Mouse (Mus musculus) cerebellum, adult 2 months (tissue): ENCODE data around the gene Rab40b. TPM values are rescaled to one million over a fixed set of nuclear protein-coding genes. Genes with fewer than 3 reads are reported as not detected.
"Not testable (repeated sequence)": the region's sequence is repeated elsewhere in the genome, so short reads cannot be mapped to it uniquely, and the experiment has no call there.

ENCODE experiments used
- DNase-seq, 2 experiments: peaks; one replicate each; pipeline ENCODE4 v3.0.0; 2021
- H3K27ac ChIP-seq: fragments of 200-500 bp; 2 replicates; pipeline ENCODE4 v1.5.1; 2012; ENCODE audit warnings: low read length, control low read depth, inconsistent platforms; ENCODE audit not compliant: insufficient read depth
- H3K27me3 ChIP-seq: fragments of 200-500 bp; 2 replicates; pipeline ENCODE4 v1.6.1; 2012; ENCODE audit warnings: inconsistent platforms, mild to moderate bottlenecking, low read length, moderate library complexity; ENCODE audit not compliant: control insufficient read depth, insufficient read depth
- H3K4me1 ChIP-seq: fragments of 200-500 bp; 2 replicates; pipeline ENCODE4 v1.6.1; 2011; ENCODE audit warnings: low read length; ENCODE audit not compliant: control insufficient read depth, insufficient read depth
- H3K4me3 ChIP-seq: fragments of 200-500 bp; replicated peaks from 2 replicates; pipeline ENCODE3; 2011; ENCODE audit warnings: mild to moderate bottlenecking, low read depth, low read length, control low read depth; ENCODE audit not compliant: insufficient read depth
- CTCF ChIP-seq: fragments of 200-500 bp; IDR thresholded peaks from 2 replicates; pipeline ENCODE4 v1.5.1; 2011; ENCODE audit warnings: low read depth, mild to moderate bottlenecking, control low read depth, low read length, moderate library complexity, borderline replicate concordance; ENCODE audit not compliant: insufficient read depth
- POLR2A ChIP-seq: fragments of 200-500 bp; IDR thresholded peaks from 2 replicates; pipeline ENCODE4 v1.6.1; 2011; ENCODE audit warnings: low read length, control low read depth, borderline replicate concordance; ENCODE audit not compliant: insufficient read depth
- WGBS: fragments of 180-500 bp; shearing (Covaris S2); methylation state at CpG from one replicate; pipeline ENCODE4 v1.1.7; 2018; 5-methylcytosine and 5-hydroxymethylcytosine counted together
- polyA plus RNA-seq: library from polyadenylated mRNA; depleted of rRNA; stranded (reverse); fragments of >200 nt; gene quantifications from 2 replicates; pipeline ENCODE4 v1.2.3, GENCODE M21; 2012; rRNA removed

Gene Rab40b
- polyA plus RNA-seq, 1 experiment = 3.8 TPM

GRCm38 (mm10) chr11:121339647-121340046, 48.4 kb downstream of the Rab40b start:
- no peak overlapping the region for H3K27ac ChIP-seq
- no peak overlapping the region for H3K4me3 ChIP-seq
- no peak for TF ChIP-seq CTCF
- no peak for TF ChIP-seq POLR2A
- H3K27me3 ChIP-seq = no peaks in the 10 kb centered on the region
- no peak for DNase-seq
- 92% methylated on average over 1 of the region's 1 CpGs for WGBS
- H3K4me1 ChIP-seq = no peaks in the 10 kb centered on the region

DNA sequence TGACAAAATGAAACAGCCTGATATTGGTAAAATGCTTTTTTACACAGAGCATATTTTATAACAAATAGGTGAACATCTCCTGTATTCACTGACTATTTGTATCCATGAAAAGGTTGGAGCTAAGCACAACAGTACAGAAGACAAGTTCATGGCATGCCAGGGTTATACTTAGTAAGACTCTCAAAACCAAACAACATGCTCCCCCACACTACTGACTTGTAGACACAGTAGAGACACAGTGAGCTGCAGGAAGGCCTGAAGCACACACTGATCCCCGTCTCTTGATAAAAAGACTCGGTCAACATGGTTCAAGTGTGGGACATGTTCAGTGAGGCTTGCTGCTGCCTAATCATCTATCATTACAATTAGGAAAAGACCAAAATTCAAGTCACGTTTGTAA, 56.4 kb downstream of the Rab40b start:
- Histone ChIP-seq H3K4me1 (peaks cover 13% of the 10 kb centered on the region), H3K27me3 (no peaks in the 10 kb centered on the region), H3K4me3 (no peak overlapping the region), H3K27ac (no peak overlapping the region)
- no peak for DNase-seq
- no peak for TF ChIP-seq POLR2A
- no peak for TF ChIP-seq CTCF
- WGBS = 87% methylated on average over 3 of the region's 3 CpGs

DNA sequence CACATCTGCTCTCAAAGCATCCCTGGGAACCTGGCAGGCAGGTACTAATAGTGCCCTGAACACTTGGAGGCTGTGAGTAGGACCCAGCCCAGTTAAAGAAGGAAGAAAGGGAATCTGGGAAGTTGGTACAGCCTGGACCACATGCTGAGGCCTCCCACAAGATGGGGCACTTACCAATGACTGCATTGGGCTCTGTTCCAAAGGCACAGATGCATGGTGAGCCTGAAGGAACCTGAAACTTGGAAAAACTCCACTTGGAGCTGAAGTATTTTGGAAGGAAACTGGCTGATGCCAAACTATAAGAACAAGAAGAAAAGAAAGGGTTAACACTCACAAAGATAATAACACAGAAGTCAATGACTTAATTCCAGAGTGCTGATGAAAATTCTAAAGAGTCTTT, 59.4 kb downstream of the Rab40b start:
- no peak overlapping the region for H3K4me3 ChIP-seq
- no peak for TF ChIP-seq POLR2A
- no peak for TF ChIP-seq CTCF
- H3K27ac ChIP-seq = no peak overlapping the region
- H3K4me1 ChIP-seq = peaks cover 13% of the 10 kb centered on the region
- H3K27me3 ChIP-seq = no peaks in the 10 kb centered on the region
- DNase-seq = peak in 1 of 2 experiments; percentile 16

DNA sequence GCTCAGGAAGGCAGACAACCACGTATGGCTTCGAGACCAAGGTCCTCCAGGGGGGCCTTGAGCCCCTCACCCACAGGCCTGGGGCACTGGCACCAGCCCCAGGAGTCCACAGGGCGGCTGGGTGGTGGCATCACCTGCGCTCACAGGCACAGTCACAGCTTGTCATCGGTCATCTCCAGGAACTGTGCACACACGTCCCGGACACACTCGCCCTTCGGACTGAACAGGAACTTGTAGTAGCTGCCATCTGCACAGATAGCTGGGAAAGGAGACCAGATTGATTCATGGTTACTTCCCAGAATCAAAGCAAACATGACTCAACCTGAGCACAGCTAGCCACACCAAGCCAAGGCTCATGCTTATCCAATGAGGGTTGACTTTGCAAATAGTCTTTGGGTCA, 59.8 kb downstream of the Rab40b start:
- 85% methylated on average over 9 of the region's 9 CpGs for WGBS
- Histone ChIP-seq H3K4me3 (no peak overlapping the region), H3K27ac (no peak overlapping the region), H3K4me1 (peaks cover 13% of the 10 kb centered on the region), H3K27me3 (no peaks in the 10 kb centered on the region)
- peak in 1 of 2 experiments; percentile 47 for DNase-seq
- TF ChIP-seq POLR2A (no peak), CTCF (no peak)

- Histone ChIP-seq H3K4me3 (no peak overlapping the region), H3K4me1 (peaks cover 13% of the 10 kb centered on the region), H3K27ac (no peak overlapping the region), H3K27me3 (no peaks in the 10 kb centered on the region)
- no peak for TF ChIP-seq POLR2A
- no peak for TF ChIP-seq CTCF
- 95% methylated on average over 5 of the region's 5 CpGs for WGBS
- no peak for DNase-seq
These were observed 61.4 kb downstream of the Rab40b start for GRCm38 (mm10) chr11:121326681-121327080.

- H3K4me1 ChIP-seq = peaks cover 13% of the 10 kb centered on the region
- 87% methylated on average over 1 of the region's 1 CpGs for WGBS
- DNase-seq = no peak
- no peak overlapping the region for H3K27ac ChIP-seq
- H3K4me3 ChIP-seq = no peak overlapping the region
- TF ChIP-seq POLR2A (no peak), CTCF (no peak)
- H3K27me3 ChIP-seq = no peaks in the 10 kb centered on the region
These were observed 62.0 kb downstream of the Rab40b start for GRCm38 (mm10) chr11:121326034-121326433.

DNA sequence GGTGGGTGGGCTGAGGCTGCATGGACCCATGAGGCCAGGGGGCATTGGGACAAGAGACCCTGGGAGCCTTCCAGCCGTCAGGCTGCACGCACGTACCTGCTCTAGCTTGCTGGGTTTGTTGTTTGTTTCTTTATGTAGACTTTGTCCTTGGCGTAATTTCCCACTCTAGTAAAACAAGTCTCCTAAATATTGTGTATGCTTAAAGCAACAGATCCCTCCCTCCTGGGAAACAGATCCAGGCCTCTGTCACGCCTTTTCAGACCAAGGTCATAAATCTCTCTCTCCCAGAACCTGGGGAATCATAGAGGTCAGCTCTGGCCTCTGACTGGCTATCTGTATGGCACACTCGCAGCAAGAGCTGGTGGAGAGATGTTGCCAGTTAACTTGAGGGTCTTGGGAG, 80.3 kb downstream of the Rab40b start:
- not testable (repeated sequence) for H3K27ac ChIP-seq, DNase-seq, H3K4me3 ChIP-seq, H3K27me3 ChIP-seq, H3K4me1 ChIP-seq
- 95% methylated on average over 6 of the region's 6 CpGs for WGBS

DNA sequence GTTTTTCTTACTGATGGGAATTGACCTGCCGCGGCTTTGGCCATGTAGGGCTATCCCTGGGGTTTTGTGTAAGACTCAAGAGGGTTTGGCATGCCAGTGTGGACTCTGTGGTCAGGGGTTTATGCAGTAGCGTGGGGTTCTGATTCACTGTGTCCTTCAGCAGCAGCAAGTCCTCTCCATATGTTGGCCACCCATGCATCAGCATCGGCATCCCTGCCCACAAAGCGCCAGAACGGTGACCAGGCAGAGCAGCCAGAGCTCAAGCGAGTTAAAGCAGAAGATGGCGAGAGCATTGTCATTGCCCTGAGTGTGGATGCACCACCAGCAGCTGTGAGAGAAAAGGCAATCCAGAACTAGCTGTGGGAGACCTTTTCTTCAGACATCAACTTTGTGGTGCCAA, 81.4 kb downstream of the Rab40b start:
- WGBS = 84% methylated on average over 8 of the region's 8 CpGs
- no peak overlapping the region for H3K27ac ChIP-seq
- no peak for DNase-seq
- H3K27me3 ChIP-seq = no peaks in the 10 kb centered on the region
- no peaks in the 10 kb centered on the region for H3K4me1 ChIP-seq
- no peak overlapping the region for H3K4me3 ChIP-seq
- no peak for TF ChIP-seq POLR2A
- no peak for TF ChIP-seq CTCF

Other genes starting within 250 kb of the Rab40b start
- gene Tex19.1, start 242.1 kb downstream of the Rab40b start, polyA plus RNA-seq = 0.11 TPM in 1 of 2 replicates, not detected in the other
- 0.59 and 0.63 TPM in 2 replicates for gene Uts2r, start 228.0 kb downstream of the Rab40b start, polyA plus RNA-seq
- 54.1 and 61.0 TPM in 2 replicates for gene Hexdc, start 183.8 kb downstream of the Rab40b start, polyA plus RNA-seq
- gene Ogfod3, start 183.5 kb downstream of the Rab40b start, polyA plus RNA-seq = 11.4 and 12.0 TPM in 2 replicates
- gene Cybc1, start 158.9 kb downstream of the Rab40b start, polyA plus RNA-seq = 36.2 and 37.4 TPM in 2 replicates
- 60.4 and 68.9 TPM in 2 replicates for gene Narf, start 151.0 kb downstream of the Rab40b start, polyA plus RNA-seq
- 44.7 and 47.1 TPM in 2 replicates for gene Foxk2, start 128.3 kb downstream of the Rab40b start, polyA plus RNA-seq
- gene Wdr45b, start 33.8 kb downstream of the Rab40b start, polyA plus RNA-seq = 65.4 and 66.3 TPM in 2 replicates
- gene Fn3krp, start 33.1 kb upstream of the Rab40b start, polyA plus RNA-seq = 37.7 and 38.0 TPM in 2 replicates
- 57.6 and 59.5 TPM in 2 replicates for gene Fn3k, start 46.7 kb upstream of the Rab40b start, polyA plus RNA-seq
- gene Tbcd, start 63.7 kb upstream of the Rab40b start, polyA plus RNA-seq = 76.8 and 77.5 TPM in 2 replicates
- gene Zfp750, start 131.1 kb upstream of the Rab40b start, polyA plus RNA-seq = 0.98 and 1.00 TPM in 2 replicates